Mouse (Mus musculus): Measurements from ENCODE around the gene Kctd17. TPM values are rescaled to one million over a fixed set of nuclear protein-coding genes. Genes with fewer than 3 reads are reported as not detected.

Gene Kctd17
- total RNA-seq (2021) = 100 to 1,000 TPM; 313 to 338 TPM
- long read RNA-seq, experiment 1, transcript Kctd17-202 (6 exons, 986 nt) = major isoform, 99 of 278 reads
- long read RNA-seq, experiment 1, transcript Kctd17-204 (5 exons, 750 nt) = minor isoform, 9 of 278 reads
- long read RNA-seq, experiment 1, transcript Kctd17-209 (7 exons, 1,632 nt) = minor isoform, 32 of 278 reads
- long read RNA-seq, experiment 1, partial matches to known transcripts = 51 of 278 reads
- long read RNA-seq, experiment 1, other reads (novel, unspliced or antisense) = 85 of 278 reads
- long read RNA-seq, experiment 2, transcript Kctd17-202 (6 exons, 986 nt) = major isoform, 73 of 208 reads
- long read RNA-seq, experiment 2, transcript Kctd17-209 (7 exons, 1,632 nt) = minor isoform, 27 of 208 reads
- long read RNA-seq, experiment 2, partial matches to known transcripts = 38 of 208 reads
- long read RNA-seq, experiment 2, other reads (novel, unspliced or antisense) = 68 of 208 reads

- DNase-seq (ENCODE audit: low spot score in 2 of 2) = peak; percentile 86 to 90
Observed at GRCm38 (mm10) chr15:78428391-78429138, at the start of gene Kctd17. TSS of gene Kctd17 (plus strand) at chr15:78428564.

- DNase-seq (ENCODE audit: low spot score in 2 of 2) = no peak
Observed at GRCm38 (mm10) chr15:78380208-78380607, 48.2 kb upstream of the Kctd17 start.

- no peak for DNase-seq (ENCODE audit: low spot score in 2 of 2)
Observed at GRCm38 (mm10) chr15:78380741-78381140, 47.6 kb upstream of the Kctd17 start.

GRCm38 (mm10) chr15:78382115-78382514, 46.2 kb upstream of the Kctd17 start:
- DNase-seq (ENCODE audit: low spot score in 2 of 2) = no peak

- DNase-seq (ENCODE audit: low spot score in 2 of 2) = peak in 1 of 2 experiments; percentile 39
Observed at GRCm38 (mm10) chr15:78383450-78384219, 44.7 kb upstream of the Kctd17 start.

- DNase-seq (ENCODE audit: low spot score in 2 of 2) = no peak
Observed at GRCm38 (mm10) chr15:78384220-78385116, 43.9 kb upstream of the Kctd17 start.

- no peak for DNase-seq (ENCODE audit: low spot score in 2 of 2)
Observed at GRCm38 (mm10) chr15:78385564-78385963, 42.8 kb upstream of the Kctd17 start.

- DNase-seq (ENCODE audit: low spot score in 2 of 2) = peak in 1 of 2 experiments; percentile 19
Observed at GRCm38 (mm10) chr15:78390855-78391254, 37.5 kb upstream of the Kctd17 start.

GRCm38 (mm10) chr15:78395478-78395962, 32.8 kb upstream of the Kctd17 start, which contains the start of gene Tex33:
TSS of gene Tex33 (minus strand) at chr15:78395912.
- no peak for DNase-seq (ENCODE audit: low spot score in 2 of 2)

- no peak for DNase-seq (ENCODE audit: low spot score in 2 of 2)
Observed at GRCm38 (mm10) chr15:78401345-78401744, 27.0 kb upstream of the Kctd17 start.

GRCm38 (mm10) chr15:78401921-78402320, 26.4 kb upstream of the Kctd17 start:
- DNase-seq (ENCODE audit: low spot score in 2 of 2) = peak; percentile 24 to 44

- DNase-seq (ENCODE audit: low spot score in 2 of 2) = no peak
Observed at GRCm38 (mm10) chr15:78402423-78402822, 25.9 kb upstream of the Kctd17 start.

- no peak for DNase-seq (ENCODE audit: low spot score in 2 of 2)
Observed at GRCm38 (mm10) chr15:78403301-78403741, 25.0 kb upstream of the Kctd17 start.

GRCm38 (mm10) chr15:78403896-78404295, 24.5 kb upstream of the Kctd17 start:
- no peak for DNase-seq (ENCODE audit: low spot score in 2 of 2)

GRCm38 (mm10) chr15:78405098-78405497, 23.3 kb upstream of the Kctd17 start:
- no peak for DNase-seq (ENCODE audit: low spot score in 2 of 2)

GRCm38 (mm10) chr15:78405517-78406211, 22.7 kb upstream of the Kctd17 start, which contains the start of gene Tst:
TSS of gene Tst (minus strand) at chr15:78405907.
- peak; percentile 81 to 83 for DNase-seq (ENCODE audit: low spot score in 2 of 2)

GRCm38 (mm10) chr15:78406293-78406934, 21.9 kb upstream of the Kctd17 start, which contains the start of gene Mpst:
TSS of gene Mpst (plus strand) at chr15:78406416.
- peak; percentile 86 to 87 for DNase-seq (ENCODE audit: low spot score in 2 of 2)

- DNase-seq (ENCODE audit: low spot score in 2 of 2) = no peak
Observed at GRCm38 (mm10) chr15:78409570-78410052, 18.8 kb upstream of the Kctd17 start.

Measured in left cerebral cortex, adult 18-20 months (tissue).